Mouse (Mus musculus) MEL (cell line): ENCODE results near the gene Hoxc4. TPM values are rescaled to one million over a fixed set of nuclear protein-coding genes. Genes with fewer than 3 reads are reported as not detected.

Experiments
- DNase-seq: peaks from one replicate; pipeline ENCODE4 v3.0.0; 2011; ENCODE audit warnings: low read depth, low spot score
- H3K27ac ChIP-seq: 2 replicates; pipeline ENCODE4 v1.5.1; 2012; ENCODE audit warnings: low read depth, mild to moderate bottlenecking, control low read depth, low read length, moderate library complexity; ENCODE audit not compliant: control insufficient read depth
- H3K27me3 ChIP-seq, 2 experiments: fragments of 150-350 bp in 1 of 2; sonication (generic) in 1 of 2; 2 replicates each; pipeline ENCODE4 v1.6.1; 2012; ENCODE audit warnings: low read length in 2 of 2, mild to moderate bottlenecking in 2 of 2, improper control_type of control experiment in 1 of 2, moderate library complexity in 1 of 2; ENCODE audit not compliant: insufficient read depth in 2 of 2, control insufficient read depth in 1 of 2
- H3K36me3 ChIP-seq, 2 experiments: 2 replicates each; pipeline ENCODE4 v1.6.1; 2012 to 2014; ENCODE audit warnings: low read length in 2 of 2, improper control_type of control experiment in 1 of 2, inconsistent platforms in 1 of 2, mild to moderate bottlenecking in 1 of 2; ENCODE audit not compliant: insufficient read depth in 2 of 2, control insufficient read depth in 1 of 2
- H3K4me1 ChIP-seq, 2 experiments: fragments of 150-350 bp in 1 of 2; sonication (generic) in 1 of 2; 2 replicates each; pipeline ENCODE4 v1.6.1; 2012; ENCODE audit warnings: low read length in 2 of 2, improper control_type of control experiment in 1 of 2, mild to moderate bottlenecking in 1 of 2; ENCODE audit not compliant: insufficient read depth in 2 of 2, control insufficient read depth in 1 of 2
- H3K4me3 ChIP-seq, 2 experiments: fragments of 150-350 bp in 1 of 2; sonication (generic) in 1 of 2; 2 replicates each; pipeline ENCODE4 v1.5.1; 2012; ENCODE audit warnings: low read depth in 2 of 2, low read length in 2 of 2, mild to moderate bottlenecking in 2 of 2, moderate library complexity in 2 of 2, control low read depth in 1 of 2, improper control_type of control experiment in 1 of 2; ENCODE audit not compliant: control insufficient read depth in 1 of 2, insufficient read depth in 1 of 2
- H3K79me2 ChIP-seq: 2 replicates; pipeline ENCODE4 v1.6.1; 2012; ENCODE audit warnings: mild to moderate bottlenecking, low read length, moderate library complexity; ENCODE audit not compliant: control insufficient read depth, poor library complexity, insufficient read depth
- H3K9ac ChIP-seq: 2 replicates; pipeline ENCODE4 v1.6.1; 2012; ENCODE audit warnings: low read depth, mild to moderate bottlenecking, control low read depth, low read length, moderate library complexity; ENCODE audit not compliant: control insufficient read depth, poor library complexity, severe bottlenecking
- H3K9me3 ChIP-seq: fragments of 150-350 bp; sonication (generic); replicated peaks from 2 replicates; pipeline ENCODE4 v1.6.1; 2012; ENCODE audit warnings: mild to moderate bottlenecking, low read length, improper control_type of control experiment, moderate library complexity; ENCODE audit not compliant: insufficient read depth
- CHD1 ChIP-seq: IDR thresholded peaks from 2 replicates; pipeline ENCODE4 v1.6.1; 2012; ENCODE audit warnings: low read depth, mild to moderate bottlenecking, inconsistent platforms, low read length, improper control_type of control experiment
- ELF1 ChIP-seq: IDR thresholded peaks from 2 replicates; pipeline ENCODE4 v1.6.1; 2014; ENCODE audit warnings: low read depth, mild to moderate bottlenecking, inconsistent platforms, low read length, improper control_type of control experiment, moderate library complexity
- EP300 ChIP-seq, 2 experiments: IDR thresholded peaks; 2 replicates each; pipeline ENCODE4 v1.6.1; 2011; ENCODE audit warnings: improper control_type of control experiment in 2 of 2, low read length in 2 of 2, low read depth in 1 of 2, mild to moderate bottlenecking in 1 of 2
- GATA1 ChIP-seq: IDR thresholded peaks from 2 replicates; pipeline ENCODE4 v1.6.1; 2011; ENCODE audit warnings: low read depth, low read length, improper control_type of control experiment
- MAX ChIP-seq: IDR thresholded peaks from 2 replicates; pipeline ENCODE4 v1.6.1; 2011; ENCODE audit warnings: low read length, improper control_type of control experiment
- MAZ ChIP-seq: IDR thresholded peaks from 2 replicates; pipeline ENCODE4 v1.6.1; 2012; ENCODE audit warnings: low read depth, mild to moderate bottlenecking, inconsistent platforms, low read length, improper control_type of control experiment
- MEF2A ChIP-seq: IDR thresholded peaks from 2 replicates; pipeline ENCODE4 v1.6.1; 2014; ENCODE audit warnings: low read depth, mild to moderate bottlenecking, inconsistent platforms, low read length, improper control_type of control experiment; ENCODE audit not compliant: poor library complexity, insufficient replicate concordance, severe bottlenecking; ENCODE audit errors: extremely low read depth
- MXI1 ChIP-seq: IDR thresholded peaks from 2 replicates; pipeline ENCODE4 v1.6.1; 2011; ENCODE audit warnings: mild to moderate bottlenecking, low read depth, low read length, improper control_type of control experiment
- NRF1 ChIP-seq: IDR thresholded peaks from 2 replicates; pipeline ENCODE4 v1.6.1; 2014; ENCODE audit warnings: low read depth, mild to moderate bottlenecking, inconsistent platforms, low read length, improper control_type of control experiment, moderate library complexity; ENCODE audit not compliant: poor library complexity, insufficient read depth, severe bottlenecking
- POLR2AphosphoS2 ChIP-seq: IDR thresholded peaks from 2 replicates; pipeline ENCODE4 v1.6.1; 2011; ENCODE audit warnings: low read length, improper control_type of control experiment
- RCOR1 ChIP-seq: IDR thresholded peaks from 2 replicates; pipeline ENCODE4 v1.6.1; 2012; ENCODE audit warnings: low read depth, mild to moderate bottlenecking, inconsistent platforms, low read length, improper control_type of control experiment
- TAL1 ChIP-seq: IDR thresholded peaks from 2 replicates; pipeline ENCODE4 v1.6.1; 2012; ENCODE audit warnings: mild to moderate bottlenecking, inconsistent platforms, low read length, moderate library complexity, mixed read lengths
- TBP ChIP-seq: IDR thresholded peaks from 2 replicates; pipeline ENCODE4 v1.8.0; 2011; ENCODE audit warnings: low read depth, low read length, improper control_type of control experiment
- USF1 ChIP-seq: IDR thresholded peaks from 2 replicates; pipeline ENCODE4 v1.6.1; 2014; ENCODE audit warnings: low read depth, mild to moderate bottlenecking, inconsistent platforms, low read length, improper control_type of control experiment, moderate library complexity
- USF2 ChIP-seq, 2 experiments: IDR thresholded peaks; 2 replicates each; pipeline ENCODE4 v1.6.1; 2011 to 2012; ENCODE audit warnings: improper control_type of control experiment in 2 of 2, low read length in 2 of 2, borderline replicate concordance in 1 of 2, inconsistent platforms in 1 of 2, low read depth in 1 of 2, mild to moderate bottlenecking in 1 of 2; ENCODE audit not compliant: insufficient read depth in 1 of 2
- ZC3H11A ChIP-seq: IDR thresholded peaks from 2 replicates; pipeline ENCODE4 v1.6.1; 2012; ENCODE audit warnings: low read depth, mild to moderate bottlenecking, inconsistent platforms, low read length, improper control_type of control experiment
- ZKSCAN1 ChIP-seq: IDR thresholded peaks from 2 replicates; pipeline ENCODE4 v1.6.1; 2012; ENCODE audit warnings: low read depth, mild to moderate bottlenecking, inconsistent platforms, low read length, improper control_type of control experiment, moderate library complexity
- ZMIZ1 ChIP-seq: IDR thresholded peaks from 2 replicates; pipeline ENCODE4 v1.6.1; 2012; ENCODE audit warnings: low read depth, mild to moderate bottlenecking, inconsistent platforms, low read length, improper control_type of control experiment, moderate library complexity
- ZNF384 ChIP-seq: IDR thresholded peaks from 2 replicates; pipeline ENCODE4 v1.6.1; 2012; ENCODE audit warnings: low read depth, mild to moderate bottlenecking, inconsistent platforms, low read length, improper control_type of control experiment
- polyA plus RNA-seq, 2 experiments: library from polyadenylated mRNA; stranded (reverse) in 1 of 2; unstranded in 1 of 2; fragments of >175 nt in 1 of 2; fragments of >200 nt in 1 of 2; gene quantifications; 2 replicates each; pipeline versions ENCODE4 v1.2.1 to v1.2.4; 2012; ENCODE audit warnings: low replicate concordance in 2 of 2, low read depth in 1 of 2; ENCODE audit not compliant: insufficient read length in 2 of 2, insufficient read depth in 1 of 2, missing spikeins in 1 of 2
- total RNA-seq: library from RNA; depleted of rRNA; stranded (reverse); fragments of 300-350 nt; gene quantifications from 2 replicates; pipeline ENCODE4 v1.2.3, GENCODE M21; 2012

The Hoxc4 gene
- total and polyA plus RNA-seq, 3 experiments: 2.6 to 9.4 TPM; not detected in 1

DNA sequence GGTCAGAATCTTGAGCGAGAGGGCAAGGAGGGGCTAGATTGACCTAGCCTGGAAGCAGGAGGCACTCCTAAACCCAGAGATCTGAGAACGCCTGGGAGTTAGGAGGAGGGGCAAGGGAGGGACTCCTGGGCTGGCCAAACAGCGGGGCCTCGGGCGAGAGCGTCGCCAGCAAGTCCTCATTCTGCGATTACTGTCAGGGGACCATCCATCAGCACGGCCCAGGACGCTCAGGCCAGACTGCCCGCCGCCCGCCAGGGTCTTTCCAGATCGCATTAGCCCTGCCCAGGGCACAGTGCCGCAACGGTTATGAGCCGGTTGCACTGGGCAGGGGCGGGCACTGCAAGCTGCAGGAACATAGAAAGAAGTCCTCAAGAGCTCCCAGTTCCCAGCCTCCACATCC is 50.4 kb downstream of the Hoxc4 start:
- Histone ChIP-seq H3K27ac (0 out of 2 replicates have a peak overlapping the region, but pooled peaks have one; percentile 18), H3K4me3 (no peak overlapping the region), H3K27me3 (no peaks in the 10 kb centered on the region), H3K36me3 (peaks cover 0 to 41% of the 10 kb centered on the region in 2 experiments; a peak in 2 of 4 replicates), H3K79me2 (no peaks in the 10 kb centered on the region), H3K9ac (no peak overlapping the region), H3K9me3 (no peaks in the 10 kb centered on the region), H3K4me1 (peaks cover 34 to 40% of the 10 kb centered on the region in 2 experiments)
- DNase-seq: no peak
- no peak for TF ChIP-seq ZNF384
- no peak for TF ChIP-seq RCOR1
- TF ChIP-seq ELF1: no peak
- TF ChIP-seq MAZ: no peak
- TF ChIP-seq NRF1: no peak
- TF ChIP-seq USF1: no peak
- no peak for TF ChIP-seq ZC3H11A
- TF ChIP-seq ZKSCAN1: no peak
- TF ChIP-seq CHD1: no peak
- TF ChIP-seq ZMIZ1: no peak
- no peak for TF ChIP-seq TAL1
- TF ChIP-seq POLR2AphosphoS2: no peak
- TF ChIP-seq TBP: no peak
- no peak for TF ChIP-seq MAX
- no peak for TF ChIP-seq MEF2A

GRCm38 (mm10) chr15:103071266-103071665 is 52.5 kb downstream of the Hoxc4 start:
- Histone ChIP-seq H3K27ac (no peak overlapping the region), H3K4me1 (peaks cover 34 to 40% of the 10 kb centered on the region in 2 experiments), H3K9ac (no peak overlapping the region), H3K9me3 (no peaks in the 10 kb centered on the region), H3K27me3 (no peaks in the 10 kb centered on the region), H3K79me2 (no peaks in the 10 kb centered on the region), H3K4me3 (no peak overlapping the region), H3K36me3 (peaks cover 0 to 41% of the 10 kb centered on the region in 2 experiments; a peak in 2 of 4 replicates)
- peak; percentile 59 for DNase-seq
- 0 out of 4 replicates have a peak, but pooled peaks of 1 of the 2 experiments have one; percentile 34 for TF ChIP-seq USF2 (IDR thresholded peaks at IDR 0.05; ENCODE audit: borderline replicate concordance in 1 of 2, insufficient read depth in 1 of 2, low read depth in 1 of 2, low read length in 2 of 2)
- peak; percentile 84 for TF ChIP-seq USF1
- peak; percentile 11; the same call in 1 of the 2 replicates for TF ChIP-seq RCOR1
- no peak for TF ChIP-seq GATA1
- TF ChIP-seq MXI1: 0 out of 2 replicates have a peak, but pooled peaks have one; percentile 16
- TF ChIP-seq ELF1: no peak
- peak; percentile 39 to 53; a peak in 2 of 4 replicates for TF ChIP-seq EP300 (IDR thresholded peaks at IDR 0.05; ENCODE audit: low read depth in 1 of 2, low read length in 2 of 2)
